Mouse (Mus musculus) heart, postnatal 0 days (tissue): ENCODE results near the gene Spock1.

Source experiments
- CTCF ChIP-seq: IDR thresholded peaks from 2 replicates; pipeline ENCODE4 v1.5.1; 2016; ENCODE audit warnings: antibody characterized with exemption, control low read depth, low read depth
- EP300 ChIP-seq: IDR thresholded peaks from 2 replicates; pipeline ENCODE4 v1.6.1; 2016; ENCODE audit warnings: antibody characterized with exemption, low read depth

DNA sequence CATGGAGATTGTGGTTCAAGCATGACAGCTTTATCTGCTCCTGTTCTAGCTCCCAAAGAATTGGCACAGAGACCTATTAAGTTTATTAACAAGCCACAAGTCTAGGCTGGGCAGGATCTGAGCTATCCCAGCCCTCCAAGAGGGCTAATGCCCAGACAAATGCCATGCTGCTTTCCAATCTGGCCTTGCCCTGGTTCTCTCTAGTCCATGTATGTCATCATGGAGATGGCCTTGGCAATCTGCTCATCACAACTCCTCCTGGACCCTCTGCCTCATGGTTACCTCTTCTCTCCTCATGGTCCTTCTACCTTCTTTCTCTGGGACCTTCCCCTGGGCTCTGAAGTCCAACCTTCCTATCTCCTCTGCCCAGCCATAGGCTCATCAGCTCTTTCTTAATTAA lies 35.8 kb upstream of the Spock1 start:
- TF ChIP-seq CTCF (no peak), EP300 (no peak)
